Mouse (Mus musculus) myocyte (in vitro differentiated cells): ENCODE measurements around the gene Unc93a2.
"Not testable (repeated sequence)": the region's sequence is repeated elsewhere in the genome, so short reads cannot be mapped to it uniquely, and the experiment has no call there.

ENCODE experiments used
- CEBPB ChIP-seq: IDR thresholded peaks from 2 replicates; pipeline ENCODE4 v1.6.1; 2011; ENCODE audit warnings: mild to moderate bottlenecking, moderate library complexity; ENCODE audit not compliant: poor library complexity, insufficient read depth, severe bottlenecking
- E2F4 ChIP-seq: IDR thresholded peaks from one replicate; pipeline ENCODE4 v1.6.1; 2011; ENCODE audit warnings: mild to moderate bottlenecking, control low read depth, moderate library complexity; ENCODE audit not compliant: insufficient read depth
- MAX ChIP-seq: IDR thresholded peaks from one replicate; pipeline ENCODE4 v1.6.1; 2011; ENCODE audit warnings: low read depth, mild to moderate bottlenecking, control low read depth
- MYOD1 ChIP-seq, 3 experiments: IDR thresholded peaks; one replicate each; pipeline ENCODE4 v1.6.1; 2011; ENCODE audit warnings: control low read depth in 2 of 3, low read depth in 2 of 3, mild to moderate bottlenecking in 2 of 3, moderate library complexity in 1 of 3; ENCODE audit not compliant: insufficient read length in 2 of 3, control insufficient read depth in 1 of 3
- POLR2A ChIP-seq: IDR thresholded peaks from one replicate; pipeline ENCODE4 v1.6.1; 2011; ENCODE audit warnings: low read depth, mild to moderate bottlenecking, control low read depth, moderate library complexity; ENCODE audit not compliant: insufficient read length
- POLR2AphosphoS2 ChIP-seq: IDR thresholded peaks from one replicate; pipeline ENCODE4 v1.6.1; 2011; ENCODE audit warnings: low read depth, control low read depth; ENCODE audit not compliant: insufficient read length
- REST ChIP-seq: IDR thresholded peaks from one replicate; pipeline ENCODE4 v1.6.1; 2011; ENCODE audit warnings: mild to moderate bottlenecking, control low read depth, moderate library complexity; ENCODE audit not compliant: insufficient read depth, insufficient read length
- TCF12 ChIP-seq: IDR thresholded peaks from one replicate; pipeline ENCODE4 v1.6.1; 2011; ENCODE audit warnings: mild to moderate bottlenecking, control low read depth; ENCODE audit not compliant: poor library complexity, insufficient read depth, severe bottlenecking
- TCF3 ChIP-seq: IDR thresholded peaks from one replicate; pipeline ENCODE4 v1.6.1; 2011; ENCODE audit warnings: low read depth, control low read depth; ENCODE audit not compliant: insufficient read length
- USF1 ChIP-seq: IDR thresholded peaks from one replicate; pipeline ENCODE4 v1.6.1; 2011; ENCODE audit warnings: low read depth, mild to moderate bottlenecking, control low read depth, moderate library complexity

DNA sequence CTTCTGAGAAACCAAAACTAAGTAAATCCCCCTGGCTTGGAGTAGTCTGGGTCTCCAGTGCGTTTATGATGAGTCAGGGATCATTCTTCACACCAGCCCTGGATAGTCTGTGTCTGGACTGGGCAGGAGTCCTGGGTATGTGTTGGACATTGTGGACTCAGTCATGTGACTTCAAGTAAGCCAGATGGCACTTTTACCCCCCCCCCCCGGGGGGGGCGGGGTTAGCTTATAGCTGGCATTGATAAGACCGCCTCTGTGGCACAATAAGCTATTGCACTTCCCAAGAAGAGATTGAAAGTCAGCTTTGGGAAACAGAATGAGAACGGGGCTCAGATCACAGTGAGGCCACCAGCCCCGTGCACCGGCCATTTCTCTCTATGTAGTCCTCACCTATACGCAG lies 752 bp upstream of the Unc93a2 start:
- TF ChIP-seq POLR2AphosphoS2; MAX; MYOD1 (IDR thresholded peaks at IDR 0.05; ENCODE audit: control insufficient read depth in 1 of 3, insufficient read length in 2 of 3, low read depth in 2 of 3); POLR2A; TCF3; E2F4; CEBPB; TCF12; USF1; REST: not testable (repeated sequence)
